Mouse (Mus musculus): ENCODE data around the gene Ciapin1.
A peak's percentile ranks its signal among the peaks of the same experiment; 100 is the strongest.

Ciapin1 gene

DNA sequence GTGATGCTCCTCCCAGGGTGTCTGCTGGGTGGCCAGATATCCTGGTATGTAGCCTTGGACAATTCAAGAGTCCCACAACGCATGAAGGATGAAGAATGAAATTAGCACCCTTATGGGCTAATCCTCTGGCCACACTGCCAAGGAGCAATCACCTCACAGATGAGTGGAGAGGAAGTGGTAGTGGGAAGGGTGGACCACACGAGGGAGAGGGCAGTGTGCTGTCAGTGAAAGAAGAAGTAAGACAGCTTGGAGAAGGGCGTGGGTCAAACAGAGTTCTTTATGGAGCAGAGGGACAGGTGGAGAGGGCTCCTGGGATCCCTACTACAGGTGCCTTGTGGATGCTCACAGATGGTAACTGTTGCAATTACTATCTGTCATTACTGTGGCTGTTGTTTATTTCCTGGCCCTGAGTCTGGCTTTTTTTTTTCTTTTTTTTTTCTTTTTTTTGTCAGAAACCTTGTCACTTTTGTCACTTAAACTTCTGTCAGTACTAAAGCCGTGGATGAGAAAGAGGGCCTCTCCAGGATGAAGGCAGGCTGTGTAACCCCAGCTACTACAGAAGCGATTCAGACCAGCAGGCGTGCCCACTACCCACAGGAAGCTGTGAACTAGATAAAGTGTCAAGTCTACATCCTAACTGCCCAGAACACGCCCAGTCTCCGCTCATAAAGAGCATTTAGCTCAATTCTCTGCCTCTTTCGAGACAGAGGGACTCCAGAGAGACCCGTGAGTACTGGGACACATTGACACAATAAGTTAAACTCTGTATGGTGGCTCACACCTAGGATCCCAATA, 33.4 kb downstream of the Ciapin1 start:
- no peak for DNase-seq

- no peak for DNase-seq
Measured at GRCm38 (mm10) chr8:94803551-94803950, 34.6 kb downstream of the Ciapin1 start.

- no peak for DNase-seq
Measured at GRCm38 (mm10) chr8:94802375-94802774, 35.8 kb downstream of the Ciapin1 start.

GRCm38 (mm10) chr8:94801293-94802095, 36.7 kb downstream of the Ciapin1 start:
- peak in 1 of 2 experiments; percentile 76 for DNase-seq

DNA sequence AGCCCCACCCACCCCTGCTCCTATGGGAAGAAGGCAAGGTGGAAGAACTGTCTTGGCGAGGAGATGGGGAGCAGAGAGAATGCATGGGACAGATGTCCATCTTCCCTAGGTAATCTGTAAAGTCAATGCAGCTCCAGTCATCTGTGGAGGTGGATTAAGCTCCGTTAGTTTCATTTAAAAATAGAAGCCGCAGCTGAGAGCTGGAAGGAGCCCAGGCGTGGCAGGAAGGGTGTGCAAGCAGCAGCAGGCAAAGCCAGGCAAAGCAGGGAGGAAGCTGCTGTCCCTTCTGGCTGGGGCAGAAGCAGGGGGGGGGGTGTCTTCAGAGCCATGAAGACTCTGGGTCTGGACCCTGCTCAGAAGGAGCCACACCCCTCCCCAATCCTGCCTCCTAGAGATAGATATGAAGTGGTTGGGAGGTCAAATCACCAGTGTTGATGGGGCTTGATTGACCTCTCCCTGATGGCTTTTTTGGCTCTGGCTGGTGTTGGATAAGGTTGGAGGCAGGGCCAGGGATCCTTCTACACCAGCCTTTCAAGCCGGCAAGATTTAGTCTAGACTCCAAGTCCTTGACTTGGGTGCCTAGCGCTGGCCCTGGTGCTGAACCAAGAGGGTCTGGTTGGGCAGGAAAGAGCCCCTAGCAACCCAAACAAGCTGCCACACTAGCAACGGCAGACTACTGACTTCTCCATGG, 37.7 kb downstream of the Ciapin1 start:
- no peak for DNase-seq

DNA sequence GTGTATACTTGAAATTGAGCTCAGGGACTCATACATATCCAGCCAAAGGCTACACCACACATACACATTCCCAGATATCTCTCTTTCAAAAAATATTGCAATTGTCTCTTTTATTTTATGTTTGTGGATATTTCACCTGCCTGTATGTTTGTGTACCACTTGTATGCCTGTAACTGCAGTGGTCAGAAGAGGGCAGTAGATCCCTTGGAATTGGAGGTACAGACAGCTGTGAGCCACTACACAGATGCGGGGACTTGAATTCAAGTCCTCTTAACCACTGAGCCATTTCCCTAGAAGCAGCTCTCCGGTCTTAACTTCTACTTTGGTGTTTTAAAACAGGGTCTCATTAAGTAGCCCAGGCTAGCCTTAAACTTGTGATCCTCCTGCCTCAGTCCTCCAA, 43.4 kb downstream of the Ciapin1 start:
- DNase-seq = no peak

DNA sequence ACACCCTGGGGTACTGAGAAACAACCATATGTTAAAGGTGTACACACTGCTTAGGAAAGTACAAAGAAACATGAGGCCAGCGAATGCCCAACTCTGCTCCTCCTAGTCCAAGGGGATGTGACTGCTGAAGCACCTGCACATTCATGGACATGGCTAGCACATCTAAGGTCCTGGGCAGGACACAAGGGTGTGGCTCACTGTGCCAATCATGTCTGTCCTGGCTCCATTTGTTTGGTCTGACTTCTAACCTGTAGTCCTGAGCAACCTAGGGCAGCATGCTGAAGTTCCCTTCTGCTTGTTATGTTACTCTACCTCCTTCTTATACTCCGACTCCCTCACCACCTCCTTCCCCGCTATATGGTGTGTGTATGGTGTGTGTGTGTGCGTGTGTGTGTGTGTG, 43.8 kb downstream of the Ciapin1 start:
- DNase-seq = no peak

DNA sequence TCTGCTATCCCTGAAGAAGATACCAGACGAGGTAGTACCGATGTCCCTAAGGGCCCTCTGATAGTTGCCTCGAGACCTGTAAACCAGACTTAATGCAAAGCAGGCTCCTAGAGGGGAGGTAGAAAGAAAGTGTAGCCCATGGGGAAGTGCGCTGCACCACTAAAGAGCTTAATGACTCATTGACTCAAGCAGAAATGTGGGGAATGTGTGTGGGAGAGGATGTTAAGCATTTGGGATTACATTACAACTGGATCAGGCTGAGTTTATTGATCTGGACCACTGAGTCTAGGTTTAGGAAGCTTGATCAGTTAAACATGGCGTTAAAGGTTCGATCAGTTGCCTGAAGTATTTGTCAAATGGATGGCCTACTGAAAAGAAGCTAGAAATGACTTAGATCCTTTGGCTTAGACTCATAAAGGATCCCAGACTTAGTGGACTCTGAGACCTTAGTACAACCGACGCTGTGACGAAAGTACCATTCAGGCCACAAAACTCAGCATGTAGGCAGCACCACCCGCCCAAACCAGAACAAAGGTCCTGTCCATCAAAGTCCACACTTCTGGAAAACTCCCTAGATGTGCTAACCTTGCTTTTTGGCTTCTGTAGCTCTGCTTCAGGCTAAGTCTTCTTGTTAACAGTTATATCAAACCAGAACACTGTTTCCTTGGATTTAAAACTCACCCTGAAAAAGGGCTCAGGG, 48.8 kb downstream of the Ciapin1 start:
- DNase-seq = peak in 1 of 2 experiments; percentile 57

- peak; percentile 55 to 83 for DNase-seq
Measured at GRCm38 (mm10) chr8:94787524-94788501, 50.3 kb downstream of the Ciapin1 start.

DNA sequence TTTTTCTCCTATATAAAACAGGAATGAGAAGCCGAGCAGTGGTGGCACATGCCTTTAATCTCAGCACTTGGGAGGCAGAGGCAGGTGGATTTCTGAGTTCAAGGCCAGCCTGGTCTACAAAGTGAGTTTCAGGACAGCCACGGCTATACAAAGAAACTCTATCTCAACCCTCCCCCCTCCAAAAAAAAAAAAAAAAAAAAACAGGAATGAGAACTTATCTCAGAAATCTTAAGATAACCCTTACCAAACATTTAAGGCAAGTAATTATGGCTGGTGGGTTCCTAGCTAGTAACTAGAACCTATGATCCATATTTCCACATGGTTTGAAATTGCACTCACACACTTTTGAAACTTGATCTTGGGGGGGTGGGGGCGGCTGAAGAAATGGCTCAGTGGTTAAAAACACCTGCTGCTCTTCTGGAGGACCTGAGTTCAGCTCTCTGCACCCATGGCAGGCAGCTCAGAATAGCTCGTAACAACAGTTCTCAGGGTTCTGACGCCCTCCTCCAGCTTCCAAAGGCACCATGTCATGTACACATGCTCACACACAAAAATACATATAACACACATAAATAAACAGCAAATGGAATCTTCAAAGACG, 52.1 kb downstream of the Ciapin1 start:
- DNase-seq = no peak

DNA sequence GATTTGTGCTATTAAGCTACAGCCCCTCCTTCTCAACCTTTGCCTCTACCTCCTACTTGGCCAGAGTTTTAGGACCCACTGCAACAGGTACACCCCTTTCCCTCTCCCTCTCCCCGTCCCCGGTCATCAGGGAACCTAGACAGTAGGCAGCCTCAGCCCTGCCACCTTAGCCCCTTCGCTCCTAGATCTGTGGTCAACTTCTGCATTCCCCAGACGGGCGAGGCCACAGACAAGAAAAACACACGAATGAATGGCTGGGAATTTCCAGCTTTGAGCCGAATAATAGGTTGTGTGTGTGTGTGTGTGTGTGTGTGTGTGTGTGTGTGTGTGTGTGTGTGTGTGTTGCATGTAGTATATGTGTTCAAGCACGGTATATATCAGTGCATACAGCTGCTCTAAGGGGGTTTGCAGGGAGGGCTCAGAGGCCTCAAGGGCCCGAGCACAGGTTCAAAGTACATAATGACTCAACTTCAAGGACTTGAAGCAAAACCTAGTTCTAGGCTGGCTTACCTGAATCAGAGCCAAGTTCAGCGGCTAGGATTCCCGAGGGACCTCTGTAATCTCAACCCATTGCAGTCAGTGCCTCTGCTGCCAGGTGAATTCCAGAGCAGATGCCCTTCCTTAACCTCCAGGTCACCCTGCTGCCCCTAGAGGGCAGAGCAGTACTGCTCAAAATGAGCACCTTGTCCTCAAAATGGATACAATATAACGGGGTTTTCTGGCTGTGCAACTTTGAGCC, 52.7 kb downstream of the Ciapin1 start:
- peak; percentile 86 for DNase-seq

GRCm38 (mm10) chr8:94783890-94784289, 54.3 kb downstream of the Ciapin1 start:
- DNase-seq = no peak

DNA sequence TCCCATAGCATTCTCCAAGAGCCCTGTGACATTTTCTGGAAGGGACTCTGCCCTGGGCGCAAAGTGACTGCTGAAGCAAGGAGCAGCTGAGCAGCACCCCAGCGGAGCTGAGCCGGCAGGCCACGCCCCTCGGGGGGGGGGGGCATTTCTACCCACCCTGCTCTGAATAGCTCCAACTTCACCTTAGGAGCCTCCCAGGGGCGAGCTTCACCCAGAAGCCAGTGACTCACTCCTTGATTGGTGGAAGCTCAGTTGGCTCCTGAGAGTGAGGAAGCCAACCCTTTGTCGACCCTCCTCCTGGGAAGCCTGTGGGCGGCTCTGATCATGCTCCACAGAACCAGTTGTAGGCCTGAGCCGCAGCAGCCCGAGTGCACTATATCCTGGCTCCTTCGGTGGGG, 56.3 kb downstream of the Ciapin1 start:
- peak; percentile 89 to 93 for DNase-seq

GRCm38 (mm10) chr8:94781155-94781837, 56.9 kb downstream of the Ciapin1 start:
- no peak for DNase-seq

DNA sequence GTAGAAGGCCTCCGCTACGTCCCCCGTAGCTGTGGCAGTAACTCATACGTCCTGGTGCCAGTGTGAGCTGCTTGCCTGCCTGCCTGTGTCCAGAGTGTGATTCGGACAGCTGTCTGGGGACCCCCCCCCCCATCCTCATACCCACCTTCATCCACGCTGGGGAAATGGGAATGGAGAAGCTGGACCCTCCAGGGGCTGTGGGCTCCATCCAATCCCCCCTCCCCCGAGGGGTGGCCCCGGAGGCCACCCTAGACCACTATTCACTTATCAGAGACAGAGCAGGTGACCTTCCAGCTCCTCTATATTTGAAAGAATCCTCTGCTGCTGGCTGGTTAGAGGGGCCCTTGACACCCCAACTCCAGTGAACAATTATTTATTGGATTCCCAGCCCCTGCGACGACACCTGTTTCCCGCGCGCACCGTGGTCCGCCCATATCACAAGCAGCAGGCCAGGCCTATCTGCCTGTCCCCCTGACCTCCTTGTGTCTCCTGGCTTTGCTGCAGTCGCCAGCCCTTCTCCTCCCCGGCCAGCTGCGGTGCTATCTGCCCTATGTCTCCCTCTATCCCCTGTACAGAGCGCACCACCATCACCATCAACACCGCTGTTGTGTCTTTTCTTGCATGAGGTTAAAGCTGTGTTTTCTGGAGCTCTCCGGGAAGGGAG, 57.5 kb downstream of the Ciapin1 start:
- DNase-seq = no peak

DNA sequence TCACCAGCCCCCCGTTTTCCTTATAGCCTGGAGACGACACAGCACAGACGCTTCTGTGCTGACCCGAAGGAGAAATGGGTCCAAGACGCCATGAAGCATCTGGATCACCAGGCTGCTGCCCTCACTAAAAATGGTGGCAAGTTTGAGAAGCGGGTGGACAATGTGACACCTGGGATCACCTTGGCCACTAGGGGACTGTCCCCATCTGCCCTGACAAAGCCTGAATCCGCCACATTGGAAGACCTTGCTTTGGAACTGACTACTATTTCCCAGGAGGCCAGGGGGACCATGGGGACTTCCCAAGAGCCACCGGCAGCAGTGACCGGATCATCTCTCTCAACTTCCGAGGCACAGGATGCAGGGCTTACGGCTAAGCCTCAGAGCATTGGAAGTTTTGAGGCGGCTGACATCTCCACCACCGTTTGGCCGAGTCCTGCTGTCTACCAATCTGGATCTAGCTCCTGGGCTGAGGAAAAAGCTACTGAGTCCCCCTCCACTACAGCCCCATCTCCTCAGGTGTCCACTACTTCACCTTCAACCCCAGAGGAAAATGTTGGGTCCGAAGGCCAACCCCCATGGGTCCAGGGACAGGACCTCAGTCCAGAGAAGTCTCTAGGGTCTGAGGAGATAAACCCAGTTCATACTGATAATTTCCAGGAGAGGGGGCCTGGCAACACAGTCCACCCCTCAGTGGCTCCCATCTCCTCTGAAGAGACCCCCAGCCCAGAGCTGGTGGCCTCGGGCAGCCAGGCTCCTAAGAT, 58.4 kb downstream of the Ciapin1 start:
- DNase-seq = no peak

- DNase-seq = no peak
Measured at GRCm38 (mm10) chr8:94778895-94779533, 59.1 kb downstream of the Ciapin1 start.

DNA sequence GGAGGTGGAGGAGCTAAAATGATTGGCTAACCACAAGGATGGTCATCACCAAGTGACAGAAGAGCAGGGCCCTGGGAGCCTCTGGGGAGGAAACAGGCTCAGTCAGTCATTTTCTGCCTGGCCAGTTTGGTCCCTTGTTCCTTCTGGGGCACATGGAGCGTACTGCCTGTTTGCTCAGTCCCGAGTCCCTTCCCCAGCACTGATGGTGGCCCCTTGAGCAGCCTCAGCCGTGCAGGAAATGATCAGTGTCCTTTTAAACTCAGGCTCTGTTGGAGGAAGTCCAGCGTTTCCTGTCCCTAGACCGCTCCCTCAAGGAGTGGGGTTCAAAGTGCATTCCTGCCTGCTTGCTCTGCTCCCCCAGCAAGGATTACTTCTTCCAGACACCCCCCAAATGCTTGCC, 59.7 kb downstream of the Ciapin1 start:
- DNase-seq = peak; percentile 82 to 85

Measured in kidney, adult 8-10 months (tissue).